Mouse (Mus musculus): ENCODE measurements around the gene Tspan6. TPM values are rescaled to one million over a fixed set of nuclear protein-coding genes. Genes with fewer than 3 reads are reported as not detected.

The Tspan6 gene
- 247 and 261 TPM in 2 replicates for polyA plus RNA-seq (2015; fragmentation: Nextera tagmentation; extraction: Ambion mirVana)

GRCm38 (mm10) chrX:133898014-133898542 is at the start of gene Tspan6:
Tspan6 (minus strand) TSS chrX:133898429.
- Histone ChIP-seq H3K9me3 (no peaks in the 10 kb centered on the region), H3K4me2 (peak within 1 kb of the TSS; percentile 57), H3K9ac (peak within 1 kb of the TSS; percentile 82), H3K27me3 (no peaks in the 10 kb centered on the region), H3K27ac (replicated peaks) (peak within 1 kb of the TSS; percentile 76), H3K4me3 (peak within 1 kb of the TSS; percentile 56), H3K4me1 (replicated peaks) (no peaks in the 10 kb centered on the region; the same call in 1 of the 2 replicates), H3K36me3 (peaks cover 14% of the 10 kb centered on the region)
- WGBS = 19% methylated on average over 33 of the region's 33 CpGs
- ATAC-seq (ENCODE audit: low read depth) = peak; percentile 98

GRCm38 (mm10) chrX:133947427-133947826 is 49.2 kb upstream of the Tspan6 start:
- WGBS = 43% methylated on average over 3 of the region's 3 CpGs
- peak; percentile 80 for ATAC-seq (ENCODE audit: low read depth)
- no peak overlapping the region for H3K4me3 ChIP-seq
- no peaks in the 10 kb centered on the region for H3K4me1 ChIP-seq (replicated peaks)
- H3K9me3 ChIP-seq = no peaks in the 10 kb centered on the region
- H3K27me3 ChIP-seq = no peaks in the 10 kb centered on the region; the same call in none of the 2 replicates
- no peak overlapping the region for H3K27ac ChIP-seq (replicated peaks)
- no peak overlapping the region for H3K4me2 ChIP-seq
- no peak overlapping the region for H3K9ac ChIP-seq
- H3K36me3 ChIP-seq = no peaks in the 10 kb centered on the region

GRCm38 (mm10) chrX:133939561-133939960 is 41.3 kb upstream of the Tspan6 start:
- H3K27ac ChIP-seq (replicated peaks) = no peak overlapping the region
- 71% methylated on average over 1 of the region's 1 CpGs for WGBS
- peaks cover 4% of the 10 kb centered on the region for H3K27me3 ChIP-seq
- no peaks in the 10 kb centered on the region for H3K9me3 ChIP-seq
- no peak overlapping the region for H3K4me2 ChIP-seq
- H3K36me3 ChIP-seq = no peaks in the 10 kb centered on the region
- H3K9ac ChIP-seq = no peak overlapping the region
- no peak overlapping the region for H3K4me3 ChIP-seq
- no peaks in the 10 kb centered on the region for H3K4me1 ChIP-seq (replicated peaks)
- ATAC-seq (ENCODE audit: low read depth) = no peak

GRCm38 (mm10) chrX:133936605-133937225 is 38.5 kb upstream of the Tspan6 start:
- H3K36me3 ChIP-seq = no peaks in the 10 kb centered on the region
- no peaks in the 10 kb centered on the region for H3K4me1 ChIP-seq (replicated peaks)
- peaks cover 4% of the 10 kb centered on the region; the same call in 1 of the 2 replicates for H3K27me3 ChIP-seq
- H3K4me3 ChIP-seq = no peak overlapping the region
- no peak overlapping the region for H3K4me2 ChIP-seq
- no peaks in the 10 kb centered on the region for H3K9me3 ChIP-seq
- WGBS = 89% methylated on average over 4 of the region's 4 CpGs
- H3K27ac ChIP-seq (replicated peaks) = no peak overlapping the region
- ATAC-seq (ENCODE audit: low read depth) = no peak
- no peak overlapping the region for H3K9ac ChIP-seq

- H3K9ac ChIP-seq = no peak overlapping the region
- H3K4me1 ChIP-seq (replicated peaks) = no peaks in the 10 kb centered on the region
- WGBS = 64% methylated on average over 12 of the region's 12 CpGs
- no peaks in the 10 kb centered on the region for H3K36me3 ChIP-seq
- H3K27me3 ChIP-seq = peaks cover 1% of the 10 kb centered on the region; the same call in 1 of the 2 replicates
- no peak overlapping the region for H3K4me3 ChIP-seq
- ATAC-seq (ENCODE audit: low read depth) = no peak
- H3K27ac ChIP-seq (replicated peaks) = no peak overlapping the region
- no peak overlapping the region for H3K4me2 ChIP-seq
- no peaks in the 10 kb centered on the region for H3K9me3 ChIP-seq
Measured at GRCm38 (mm10) chrX:133931302-133932013, 33.2 kb upstream of the Tspan6 start.

GRCm38 (mm10) chrX:133926760-133927159 is 28.5 kb upstream of the Tspan6 start:
- Histone ChIP-seq H3K36me3 (no peaks in the 10 kb centered on the region), H3K27me3 (peaks cover 8% of the 10 kb centered on the region; the same call in 1 of the 2 replicates), H3K4me3 (no peak overlapping the region), H3K4me2 (no peak overlapping the region), H3K4me1 (replicated peaks) (no peaks in the 10 kb centered on the region), H3K9ac (no peak overlapping the region), H3K9me3 (no peaks in the 10 kb centered on the region), H3K27ac (replicated peaks) (no peak overlapping the region)
- ATAC-seq (ENCODE audit: low read depth) = no peak
- whole genome bisulfite sequencing = 82% methylated on average over 5 of the region's 5 CpGs

GRCm38 (mm10) chrX:133921187-133921586 is 23.0 kb upstream of the Tspan6 start:
- H3K4me2 ChIP-seq = no peak overlapping the region
- H3K36me3 ChIP-seq = no peaks in the 10 kb centered on the region
- 66% methylated on average over 4 of the region's 4 CpGs for WGBS
- no peaks in the 10 kb centered on the region for H3K9me3 ChIP-seq
- no peak overlapping the region for H3K4me3 ChIP-seq
- no peak for ATAC-seq (ENCODE audit: low read depth)
- no peak overlapping the region for H3K9ac ChIP-seq
- H3K27ac ChIP-seq (replicated peaks) = no peak overlapping the region
- H3K4me1 ChIP-seq (replicated peaks) = no peaks in the 10 kb centered on the region
- peaks cover 8% of the 10 kb centered on the region; the same call in 1 of the 2 replicates for H3K27me3 ChIP-seq

GRCm38 (mm10) chrX:133914219-133914618 is 16.0 kb upstream of the Tspan6 start:
- Histone ChIP-seq H3K4me3 (no peak overlapping the region), H3K36me3 (no peaks in the 10 kb centered on the region), H3K4me1 (replicated peaks) (no peaks in the 10 kb centered on the region), H3K4me2 (no peak overlapping the region), H3K27me3 (peaks cover 9% of the 10 kb centered on the region), H3K9me3 (no peaks in the 10 kb centered on the region), H3K27ac (replicated peaks) (no peak overlapping the region), H3K9ac (no peak overlapping the region)
- 67% methylated on average over 7 of the region's 7 CpGs for WGBS
- ATAC-seq (ENCODE audit: low read depth) = no peak

GRCm38 (mm10) chrX:133913006-133913405 is 14.8 kb upstream of the Tspan6 start:
- Histone ChIP-seq H3K36me3 (no peaks in the 10 kb centered on the region), H3K9me3 (no peaks in the 10 kb centered on the region), H3K27ac (replicated peaks) (no peak overlapping the region), H3K9ac (no peak overlapping the region), H3K4me3 (no peak overlapping the region), H3K27me3 (peaks cover 9% of the 10 kb centered on the region), H3K4me2 (no peak overlapping the region), H3K4me1 (replicated peaks) (no peaks in the 10 kb centered on the region)
- no peak for ATAC-seq (ENCODE audit: low read depth)
- WGBS = 83% methylated on average over 3 of the region's 3 CpGs

GRCm38 (mm10) chrX:133911397-133912103 is 13.3 kb upstream of the Tspan6 start:
- no peak for ATAC-seq (ENCODE audit: low read depth)
- H3K4me1 ChIP-seq (replicated peaks) = no peaks in the 10 kb centered on the region
- H3K27ac ChIP-seq (replicated peaks) = no peak overlapping the region

GRCm38 (mm10) chrX:133908261-133908660 is 10.0 kb upstream of the Tspan6 start, which contains the start of gene Srpx2:
Srpx2 (plus strand) TSS chrX:133908426.
- Histone ChIP-seq H3K27ac (replicated peaks) (no peak within 1 kb of the TSS), H3K4me1 (replicated peaks) (no peaks in the 10 kb centered on the region), H3K36me3 (no peaks in the 10 kb centered on the region), H3K4me3 (no peak within 1 kb of the TSS), H3K4me2 (no peak within 1 kb of the TSS), H3K27me3 (peaks cover 6% of the 10 kb centered on the region; the same call in 1 of the 2 replicates), H3K9me3 (no peaks in the 10 kb centered on the region), H3K9ac (no peak within 1 kb of the TSS)
- WGBS = 45% methylated on average over 3 of the region's 3 CpGs
- no peak for ATAC-seq (ENCODE audit: low read depth)

More at GRCm38 (mm10) chrX:133911397-133912103, 13.3 kb upstream of the Tspan6 start:
- no peak overlapping the region for H3K9ac ChIP-seq
- WGBS = 51% methylated on average over 10 of the region's 10 CpGs
- no peaks in the 10 kb centered on the region for H3K36me3 ChIP-seq
- H3K9me3 ChIP-seq = no peaks in the 10 kb centered on the region
- H3K4me2 ChIP-seq = no peak overlapping the region
- peaks cover 9% of the 10 kb centered on the region for H3K27me3 ChIP-seq
- H3K4me3 ChIP-seq = no peak overlapping the region

GRCm38 (mm10) chrX:133888111-133888510 is 10.1 kb downstream of the Tspan6 start:
- ATAC-seq (ENCODE audit: low read depth) = no peak
- no peak overlapping the region for H3K4me3 ChIP-seq
- H3K27me3 ChIP-seq = no peaks in the 10 kb centered on the region
- no peak overlapping the region for H3K27ac ChIP-seq (replicated peaks)
- no peaks in the 10 kb centered on the region for H3K4me1 ChIP-seq (replicated peaks)
- no peak overlapping the region for H3K4me2 ChIP-seq
- H3K36me3 ChIP-seq = peaks cover 15% of the 10 kb centered on the region; the same call in 1 of the 2 replicates
- no peaks in the 10 kb centered on the region for H3K9me3 ChIP-seq
- H3K9ac ChIP-seq = no peak overlapping the region
- WGBS = 91% methylated on average over 5 of the region's 5 CpGs

Data from neural tube, embryonic 13.5 days (tissue).